Mouse (Mus musculus) left cerebral cortex, adult 18-20 months (tissue): ENCODE data around the gene Tmem63b. TPM values are rescaled to one million over a fixed set of nuclear protein-coding genes. Genes with fewer than 3 reads are reported as not detected.

ENCODE experiments used
- DNase-seq, 2 experiments: peaks; one replicate each; pipeline ENCODE4 v3.0.0; 2021 to 2022; ENCODE audit warnings: low spot score in 2 of 2, mixed read lengths in 1 of 2
- total RNA-seq, 2 experiments: library from RNA; stranded (reverse); gene quantifications; 2 replicates each; pipeline ENCODE4 v1.2.3; 2021

Gene Tmem63b
- total RNA-seq, 2 experiments from 2014 or later: 158 to 170 TPM

DNA sequence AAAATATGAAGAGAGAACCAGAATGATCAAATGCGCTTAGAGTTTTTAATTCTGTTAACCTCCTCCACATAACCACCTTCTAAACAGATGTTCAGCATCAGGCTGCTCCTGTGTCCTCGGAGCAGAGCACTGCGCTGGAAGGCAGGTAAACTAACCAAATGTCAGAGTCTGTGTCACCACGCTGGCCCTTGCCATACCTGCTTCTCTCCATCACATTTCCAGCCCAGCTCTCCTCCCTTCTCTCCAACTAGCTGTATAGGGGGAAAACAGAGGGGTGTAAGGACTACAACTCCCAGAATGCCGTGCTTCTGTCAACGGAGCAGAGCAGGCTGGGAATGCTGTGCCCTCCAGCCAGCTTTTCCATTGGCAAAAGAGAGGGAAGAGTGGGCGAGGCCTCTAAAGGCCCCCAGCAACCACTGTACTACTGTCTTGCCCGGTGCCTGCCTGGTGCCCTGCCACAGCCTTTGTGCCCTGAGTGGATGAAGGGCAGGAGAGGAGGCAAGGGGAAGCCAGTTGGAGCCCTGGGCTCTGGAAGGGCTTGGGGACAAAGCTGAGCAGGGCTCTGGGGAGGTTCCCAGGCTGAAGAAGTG lies 6.2 kb downstream of the Tmem63b start:
- peak; percentile 70 to 81 for DNase-seq

DNA sequence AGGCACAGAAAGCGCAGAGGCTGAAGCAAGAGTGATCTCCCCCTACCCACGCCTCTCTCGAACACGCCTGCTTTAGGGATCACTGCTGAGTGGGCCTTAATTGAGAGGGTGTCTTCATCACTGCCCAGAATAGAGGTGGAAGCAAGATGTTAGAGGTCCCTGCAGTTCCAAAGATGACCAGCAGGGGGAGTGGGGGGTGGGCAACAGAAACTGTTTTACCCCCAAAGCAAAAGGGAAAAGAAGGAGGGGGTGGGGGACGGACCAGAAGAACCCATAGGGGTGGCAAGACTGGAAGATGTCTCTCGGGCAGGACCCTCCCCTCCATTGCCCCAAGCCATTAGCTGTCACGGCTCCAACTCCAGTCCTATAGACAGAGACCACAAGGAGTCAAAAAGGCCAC lies 8.6 kb downstream of the Tmem63b start:
- DNase-seq: peak; percentile 39 to 78

DNA sequence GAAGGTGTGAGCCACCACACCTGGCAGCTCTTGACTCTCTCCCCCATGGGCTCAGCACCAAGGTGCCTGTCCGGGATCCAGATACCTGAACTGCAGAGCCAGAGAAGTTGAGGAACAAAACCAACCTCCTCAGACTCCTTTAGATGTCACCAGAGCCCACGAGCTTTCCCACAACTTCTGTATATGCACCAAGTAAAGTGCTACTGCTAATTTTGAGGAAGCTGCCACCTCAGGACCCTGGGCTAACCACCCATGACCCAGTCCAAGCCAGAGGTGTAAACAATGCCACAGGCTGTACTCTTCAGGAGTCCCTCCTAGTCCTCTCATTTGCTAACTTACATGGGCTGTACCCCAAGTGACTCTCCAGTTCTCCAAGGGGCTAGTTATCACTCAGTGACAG lies 14.1 kb downstream of the Tmem63b start:
- no peak for DNase-seq

DNA sequence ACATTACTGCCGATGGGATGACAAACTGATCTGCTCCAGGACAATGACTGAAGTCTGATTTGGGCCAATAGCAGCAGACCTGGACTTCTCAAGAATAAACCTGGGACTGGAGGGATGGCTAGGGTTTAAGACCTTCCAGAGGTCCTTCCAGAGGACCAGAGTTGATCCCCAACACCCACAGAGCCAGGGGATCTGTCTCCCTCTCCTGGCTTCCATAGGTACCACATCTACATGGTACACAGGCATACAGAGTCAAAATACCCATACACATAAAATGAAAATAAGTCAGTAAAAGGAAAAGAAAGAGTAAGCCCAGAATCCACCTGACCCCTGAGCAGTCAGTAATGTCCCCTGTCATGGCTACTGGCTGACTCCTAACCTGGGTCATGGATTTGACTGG lies 14.9 kb downstream of the Tmem63b start:
- DNase-seq: no peak

DNA sequence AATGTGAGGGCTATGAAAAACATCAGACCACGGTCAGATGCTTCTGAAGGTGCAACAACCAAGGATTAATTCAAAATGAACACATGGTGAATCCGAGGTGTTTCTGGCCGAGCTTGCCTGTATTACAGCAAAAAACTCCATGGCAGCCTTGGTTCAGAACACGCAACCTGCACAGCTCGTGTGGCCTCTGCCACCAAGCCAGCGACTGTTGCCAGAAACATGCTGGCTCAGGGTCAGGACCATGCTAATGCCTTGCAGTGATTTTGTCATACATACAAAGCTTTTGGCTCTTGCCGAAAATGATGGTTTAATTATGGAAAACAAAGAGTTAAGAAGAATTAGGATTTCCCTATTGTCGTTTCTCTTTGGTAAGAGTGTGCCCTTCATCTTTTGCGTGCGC lies 18.7 kb downstream of the Tmem63b start:
- no peak for DNase-seq

DNA sequence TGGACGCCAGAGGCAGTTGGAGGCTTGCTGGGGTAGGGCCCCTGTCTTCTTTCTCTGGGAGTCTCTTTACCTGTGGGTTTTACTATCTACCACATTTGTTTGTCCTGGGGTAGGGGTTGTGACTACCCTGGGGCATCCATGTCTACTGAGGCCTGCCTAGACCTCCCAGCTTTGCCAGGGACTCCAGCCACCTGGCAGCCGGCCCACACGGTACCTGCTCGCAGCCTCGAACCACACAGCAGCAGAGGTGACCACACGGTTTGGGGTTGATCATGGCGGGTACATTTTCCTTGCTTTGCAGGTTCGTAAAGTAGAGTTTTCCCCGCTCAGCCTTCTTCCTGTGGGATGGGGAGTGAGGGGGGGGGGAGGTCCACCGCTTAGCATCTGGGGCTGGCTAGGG lies 19.2 kb downstream of the Tmem63b start:
- DNase-seq: no peak

DNA sequence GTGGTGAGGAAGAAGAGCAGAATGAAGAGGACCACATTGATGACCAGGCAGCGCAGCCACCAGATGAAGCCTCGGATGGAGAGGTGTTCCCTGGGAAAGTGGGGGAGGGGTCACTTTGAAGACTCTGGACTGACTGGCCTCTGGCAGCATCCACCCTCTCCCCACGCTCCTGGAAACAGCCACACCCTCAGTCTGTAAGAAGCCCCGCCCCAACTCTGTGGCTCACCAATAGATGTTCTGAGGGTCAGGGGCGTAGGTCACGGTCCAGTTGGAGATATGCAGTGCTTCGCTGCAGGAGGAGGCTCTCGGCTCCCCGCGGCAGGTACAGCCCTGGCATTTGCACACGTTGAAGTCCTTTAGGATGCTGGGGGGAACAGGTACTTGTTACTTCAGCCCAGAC lies 20.6 kb downstream of the Tmem63b start:
- DNase-seq: no peak

DNA sequence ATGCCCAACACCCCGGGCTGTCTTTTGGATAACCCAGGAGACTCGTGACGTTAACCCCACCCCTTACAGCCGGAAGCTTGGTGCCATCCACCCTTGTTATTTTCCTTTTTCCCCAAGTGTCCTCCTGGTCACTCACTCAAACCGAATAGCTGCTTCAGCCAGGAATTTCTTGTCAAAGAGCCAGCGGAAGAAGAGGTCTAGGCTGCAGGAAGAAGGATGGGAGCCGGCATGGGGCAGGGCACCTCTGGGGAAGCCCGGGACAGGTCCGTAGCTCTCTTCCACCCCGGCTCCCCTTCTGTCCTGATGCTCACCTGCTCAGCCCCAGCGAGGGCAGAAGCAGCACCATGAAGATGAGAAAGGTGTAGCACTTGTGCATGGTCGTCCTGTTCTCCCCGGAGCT lies 22.1 kb downstream of the Tmem63b start:
- DNase-seq: no peak

DNA sequence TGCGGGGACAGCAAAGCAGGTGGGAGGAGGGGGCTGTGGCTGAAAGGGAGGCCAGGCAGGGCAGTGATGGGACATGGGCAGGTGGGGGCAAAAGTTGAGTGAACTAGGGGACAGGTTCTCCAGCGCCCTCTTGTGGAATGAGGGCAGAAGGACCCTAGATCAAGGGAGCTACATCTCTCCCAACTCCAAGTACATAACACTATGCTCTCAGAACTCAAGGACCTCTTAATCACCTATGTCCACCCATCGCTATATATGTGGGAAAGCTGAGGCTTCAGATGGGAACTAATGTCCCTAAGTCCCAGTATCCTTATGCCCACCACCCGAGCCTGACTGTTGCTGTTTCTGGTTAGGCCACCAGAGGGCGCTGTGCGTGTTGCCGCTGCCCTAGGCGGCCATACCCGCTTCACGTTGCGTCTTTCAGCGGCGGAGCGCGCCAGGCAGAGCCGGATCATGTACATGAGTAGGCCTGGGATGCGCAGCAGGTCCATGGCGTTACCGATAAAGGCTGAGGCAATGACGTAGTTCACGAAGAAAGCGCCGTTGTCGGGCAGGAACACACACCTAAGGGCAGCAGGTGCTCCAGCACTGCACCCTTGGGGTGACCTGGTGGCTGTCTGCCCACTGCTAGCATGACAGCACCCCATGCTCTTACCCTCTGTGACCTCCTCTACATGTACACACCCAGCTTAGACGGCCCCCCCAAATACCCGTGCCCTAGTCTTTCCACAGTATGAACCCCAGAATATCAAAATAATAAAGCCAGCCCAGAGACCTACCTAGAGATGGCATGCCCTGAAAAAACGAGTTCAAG lies 23.4 kb downstream of the Tmem63b start:
- peak; percentile 82 to 85 for DNase-seq

DNA sequence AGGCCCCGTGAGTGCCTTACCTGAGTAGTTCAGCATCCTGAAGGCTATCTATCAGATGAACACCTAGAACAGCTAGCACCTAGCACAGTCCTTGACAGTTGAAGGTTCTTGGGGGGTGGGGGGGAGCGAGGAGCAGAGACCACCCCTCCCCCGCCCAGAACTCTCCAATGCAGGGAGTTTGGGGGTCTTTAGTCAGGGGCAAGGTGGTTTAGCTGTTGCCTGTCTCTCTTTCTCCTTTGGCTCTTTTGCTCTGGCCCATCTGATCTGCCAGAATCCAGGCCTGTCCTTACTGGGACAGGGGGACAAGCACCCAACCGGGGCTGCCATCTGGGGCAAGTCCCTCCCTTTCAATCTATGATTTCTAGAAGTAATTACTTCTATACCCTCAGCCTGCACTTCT lies 27.5 kb downstream of the Tmem63b start, which contains the start of gene Capn11:
Capn11 (minus strand) TSS at position 101 of the 400 bp plus-strand sequence.
- no peak for DNase-seq

DNA sequence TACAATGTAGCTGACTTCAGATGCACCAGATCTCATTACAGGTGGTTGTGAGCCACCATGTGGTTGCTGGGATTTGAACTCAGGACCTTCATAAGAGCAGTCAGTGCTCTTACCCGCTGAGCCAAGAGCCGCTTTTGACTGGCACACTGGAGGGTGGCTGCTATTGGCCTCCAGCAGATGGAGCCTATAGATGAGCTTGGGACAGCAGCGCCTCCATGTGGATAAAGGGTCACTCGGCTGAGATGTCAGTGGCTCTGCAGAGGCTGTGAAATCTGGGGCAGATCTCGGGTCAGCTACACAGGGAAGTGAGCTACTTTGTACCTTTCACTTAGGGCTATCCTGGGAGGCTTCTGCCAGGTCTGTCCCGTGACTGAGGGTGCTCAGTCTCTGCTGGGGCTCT lies 30.9 kb downstream of the Tmem63b start:
- no peak for DNase-seq

DNA sequence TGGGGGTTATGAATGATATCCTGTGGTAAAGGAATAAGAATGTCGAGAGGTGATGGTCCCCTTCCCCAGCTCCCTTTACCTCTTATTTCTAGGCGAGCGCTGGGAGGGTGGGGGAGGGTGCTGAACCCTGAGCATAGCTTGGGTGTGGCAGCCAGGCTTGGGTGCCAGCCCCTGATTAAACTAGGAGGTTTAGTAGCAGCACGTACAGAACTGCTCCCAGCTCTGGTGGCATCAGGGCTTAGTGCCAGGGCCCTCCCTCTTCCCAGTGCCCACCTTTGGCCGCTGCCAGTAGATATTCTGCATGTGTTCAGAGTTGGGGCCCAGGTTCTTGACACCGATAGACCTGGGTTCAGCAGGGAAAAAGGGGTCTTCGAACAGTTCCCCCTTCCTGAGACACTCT lies 33.5 kb downstream of the Tmem63b start:
- DNase-seq: no peak

DNA sequence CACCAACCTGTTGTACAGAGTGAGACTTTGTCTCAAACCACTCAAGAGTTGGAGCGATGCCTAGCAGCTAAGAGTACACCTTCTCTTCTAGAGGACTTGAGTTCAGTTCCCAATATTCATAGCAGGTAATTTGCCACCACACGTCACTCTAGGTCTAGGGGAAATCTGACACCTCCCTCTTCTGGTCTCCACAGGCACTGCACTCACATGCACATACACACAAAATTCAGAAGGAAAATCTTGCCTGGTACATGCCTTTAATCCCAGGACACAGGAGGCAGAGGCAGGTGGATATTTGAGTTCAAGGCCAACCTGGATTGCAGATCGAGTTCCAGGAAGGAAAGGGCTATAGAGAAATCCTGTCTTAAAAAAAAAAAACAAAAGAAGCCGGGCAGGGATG lies 42.5 kb downstream of the Tmem63b start:
- DNase-seq: no peak

DNA sequence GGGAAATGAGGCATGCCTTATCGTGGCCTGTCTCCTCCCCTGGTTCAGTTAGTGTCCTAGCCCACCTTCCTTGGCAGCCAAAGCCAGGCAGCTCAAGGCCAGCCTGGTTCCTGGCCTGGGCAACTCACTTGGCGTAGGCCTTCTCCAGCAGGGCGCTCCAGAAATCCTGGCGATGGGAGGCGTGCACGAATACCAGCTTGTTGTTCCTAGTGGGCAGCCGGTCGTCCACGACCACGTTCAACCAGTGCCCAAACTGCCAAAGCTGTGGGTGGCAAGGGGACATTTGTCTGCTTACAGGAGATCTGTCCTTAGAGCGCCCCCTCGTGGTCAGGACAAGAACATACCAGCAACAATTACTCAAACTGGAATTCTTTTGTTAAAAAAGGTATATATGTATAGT lies 44.0 kb downstream of the Tmem63b start:
- peak; percentile 73 to 79 for DNase-seq

DNA sequence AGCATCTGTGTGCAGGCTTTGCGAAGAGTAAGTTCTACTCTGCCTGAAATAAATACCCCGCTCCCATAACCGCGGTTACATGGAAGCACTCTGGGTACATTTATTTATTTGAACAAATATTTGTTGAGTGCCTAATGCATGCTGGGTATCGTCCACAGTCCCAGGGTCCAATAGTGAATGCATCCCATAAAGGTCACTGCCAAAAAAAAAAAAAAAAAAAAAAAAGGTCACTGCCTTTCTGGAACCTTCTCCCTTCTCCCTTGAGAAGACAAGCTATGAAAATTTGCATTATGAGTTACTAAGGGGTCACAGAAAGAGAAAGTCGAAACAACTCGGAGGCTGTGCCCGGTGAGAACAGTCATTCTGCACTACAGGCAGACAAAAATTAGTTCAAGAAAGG lies 44.7 kb downstream of the Tmem63b start:
- DNase-seq: no peak

DNA sequence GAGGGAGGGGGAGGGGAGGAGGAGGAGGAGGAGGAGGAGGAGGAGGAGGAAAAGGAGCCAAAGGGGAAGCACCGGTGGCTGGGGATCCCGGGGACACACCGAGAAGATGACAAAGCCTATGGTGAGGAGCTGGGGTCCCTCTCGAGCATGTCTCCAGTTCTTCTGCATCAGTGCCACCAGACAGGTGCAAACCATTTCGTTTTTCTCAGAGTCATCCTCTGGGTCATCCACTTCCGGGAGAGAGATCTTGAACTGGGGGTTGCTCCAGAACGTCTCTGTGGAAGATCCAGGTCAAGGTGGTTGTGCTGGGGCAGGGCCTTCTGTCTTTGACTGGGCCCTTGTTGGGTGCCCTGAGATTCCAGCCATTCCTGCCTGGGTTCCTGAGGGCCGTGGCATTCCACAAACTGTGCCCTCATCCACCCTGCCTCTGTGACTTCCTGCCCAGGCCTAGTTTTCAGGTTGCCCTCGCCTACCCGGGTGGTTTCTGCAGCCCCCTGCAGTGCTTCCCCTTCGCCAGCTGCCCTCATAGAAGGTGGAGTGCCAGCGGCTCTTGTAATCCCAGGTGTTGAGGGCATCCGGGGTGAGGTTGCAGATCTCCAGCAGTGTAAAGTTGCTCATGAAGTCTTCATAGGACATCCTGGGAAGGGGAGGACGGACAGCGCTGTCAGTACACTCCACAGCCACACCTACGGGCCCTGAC lies 48.0 kb downstream of the Tmem63b start:
- DNase-seq: no peak

DNA sequence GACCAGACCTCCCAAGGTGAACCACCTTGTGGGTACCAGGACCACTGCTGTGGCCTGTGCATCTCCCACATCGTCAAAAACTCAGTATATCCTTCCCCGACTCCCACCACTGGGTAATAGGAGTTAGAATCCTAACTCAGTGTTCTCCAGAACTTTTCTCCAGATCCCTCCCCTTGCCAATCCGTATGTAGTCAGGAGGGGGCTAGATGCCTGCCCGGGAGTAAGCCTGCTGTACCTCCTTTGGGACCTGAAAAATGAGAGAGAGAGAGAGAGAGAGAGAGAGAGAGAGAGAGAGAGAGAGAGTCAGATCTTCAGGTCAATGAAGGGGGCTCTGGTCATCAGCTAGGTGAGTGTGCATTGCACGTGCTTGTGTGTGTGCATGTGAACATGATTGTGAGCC lies 52.7 kb downstream of the Tmem63b start:
- no peak for DNase-seq

DNA sequence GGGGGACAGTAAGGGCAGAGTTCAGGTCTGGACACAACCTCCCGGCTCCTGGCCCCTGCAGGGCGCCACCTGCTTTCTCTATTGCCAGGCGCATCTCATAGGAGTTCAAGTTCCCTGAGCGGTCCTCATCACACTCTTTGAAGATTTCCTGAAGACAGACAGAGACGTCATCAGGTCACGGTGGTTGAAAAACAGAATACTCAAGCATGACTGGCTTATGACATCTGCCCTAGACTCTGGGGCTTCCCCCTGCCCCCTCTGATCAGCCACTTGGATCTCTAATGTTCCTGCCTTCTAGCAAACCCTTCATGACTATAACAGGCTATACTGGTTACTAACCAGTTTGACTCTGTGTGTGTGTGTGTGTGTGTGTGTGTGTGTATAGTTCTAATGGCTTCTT lies 54.8 kb downstream of the Tmem63b start:
- no peak for DNase-seq

DNA sequence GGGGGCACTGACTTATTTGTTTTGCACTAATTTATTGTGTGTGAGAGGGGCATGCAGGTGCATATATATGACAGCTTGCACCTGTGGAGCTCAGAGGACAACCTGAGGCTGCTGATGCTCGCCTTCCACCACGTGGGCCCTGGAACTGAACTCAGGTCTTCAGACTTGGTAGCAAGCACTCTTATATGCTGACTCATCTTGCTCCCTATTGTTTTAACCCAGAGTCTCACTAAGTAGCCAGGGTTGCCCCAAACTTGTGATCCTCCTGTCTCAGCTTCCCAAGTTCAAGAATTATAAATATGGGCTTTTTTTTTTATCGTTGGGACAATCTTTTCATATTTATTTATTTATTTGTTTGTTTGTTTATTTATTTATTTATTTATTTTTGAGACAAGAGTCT lies 55.7 kb downstream of the Tmem63b start:
- DNase-seq: no peak

DNA sequence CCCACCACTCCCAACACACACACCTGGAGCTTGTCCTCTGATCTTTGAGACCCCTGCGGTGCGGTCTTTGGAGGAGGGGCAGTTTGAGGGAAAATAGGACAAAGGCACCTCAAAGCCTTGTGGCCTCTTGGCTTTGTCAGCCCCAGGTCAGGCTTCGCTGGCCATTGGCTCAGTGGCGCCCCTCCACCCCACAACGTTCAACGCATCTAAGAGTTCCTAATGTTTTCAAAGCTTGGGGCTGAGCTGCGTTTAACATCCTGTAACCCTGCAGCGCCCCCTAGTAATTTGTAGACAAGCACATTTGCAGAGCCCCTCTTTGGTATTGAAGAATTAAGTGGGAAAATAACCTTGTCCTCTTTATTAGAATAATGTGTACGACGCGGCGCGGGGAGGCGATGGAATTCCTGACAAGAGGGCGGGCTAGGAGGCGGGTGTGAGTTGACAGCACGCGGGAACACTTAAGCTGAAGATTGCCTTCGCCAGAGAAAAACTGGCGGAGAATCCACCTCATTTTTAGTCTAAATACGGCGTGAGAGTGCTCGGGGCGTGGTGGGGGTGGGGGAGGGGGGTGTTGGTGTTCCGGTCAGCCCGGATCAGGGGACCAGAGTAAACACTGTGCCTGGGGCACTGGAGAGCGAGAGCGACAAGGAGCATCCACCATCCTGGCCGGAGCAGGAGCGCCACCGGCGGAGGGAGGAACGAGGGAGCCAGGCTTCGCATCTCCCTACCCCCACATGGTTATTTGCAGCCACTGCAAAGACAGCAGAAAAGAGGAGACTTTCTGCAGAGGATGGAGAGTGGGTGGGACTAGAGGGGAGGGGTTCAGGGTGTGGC lies 56.6 kb downstream of the Tmem63b start:
- DNase-seq: peak; percentile 52 to 76
